Mouse (Mus musculus): Measurements from ENCODE around the gene Gmnn.

DNA sequence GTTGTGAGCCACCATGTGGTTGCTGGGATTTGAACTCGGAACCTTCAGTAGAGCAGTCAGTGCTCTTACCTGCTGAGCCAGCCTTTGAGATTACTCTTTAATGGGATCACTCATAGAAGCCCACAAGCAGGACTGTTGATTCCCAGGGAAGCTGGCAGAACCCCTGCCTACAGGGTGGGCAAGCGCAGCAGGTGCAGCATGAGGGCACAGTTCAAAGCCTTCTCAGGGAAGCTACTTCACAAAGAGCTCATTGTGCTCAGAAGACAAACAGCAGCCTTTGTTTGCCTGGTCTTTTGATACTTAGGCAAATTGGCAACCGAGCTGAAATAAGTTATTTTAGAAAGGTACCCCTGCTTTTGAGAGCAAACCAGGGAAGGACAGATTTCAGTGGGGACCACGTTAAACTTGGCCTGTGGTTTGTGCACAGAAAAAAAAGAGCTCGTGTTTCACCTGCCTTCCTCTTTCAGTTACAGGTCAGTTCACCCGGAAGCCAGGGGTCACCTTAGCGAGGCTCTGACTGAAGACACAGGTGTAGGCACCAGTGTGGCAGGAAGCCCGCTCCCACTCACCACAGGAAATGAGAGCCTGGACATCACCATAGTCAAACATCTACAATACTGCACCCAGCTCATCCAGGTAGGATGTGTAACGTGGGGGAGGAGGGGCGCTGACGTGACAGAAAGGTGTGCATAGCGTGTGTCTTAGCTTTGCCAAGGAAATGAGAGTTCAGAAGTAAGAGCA is 51.9 kb downstream of the Gmnn start:
- TF ChIP-seq CTCF (IDR thresholded peaks at IDR 0.05; ENCODE audit: low read depth, low read length) (no peak), POLR2A (IDR thresholded peaks at IDR 0.05; ENCODE audit: borderline replicate concordance, low read depth, low read length) (no peak)
